Mouse (Mus musculus) lung, embryonic 14.5 days (tissue): Measurements from ENCODE around the gene Wipi2. TPM values are rescaled to one million over a fixed set of nuclear protein-coding genes. Genes with fewer than 3 reads are reported as not detected.

Experiments
- ATAC-seq: fragments of 200-750 bp; cut with Nextera tagmentation; 2 replicates; pipeline ENCODE4 v1.8.0; 2017; ENCODE audit warnings: mild to moderate bottlenecking, moderate TSS enrichment, moderate library complexity; ENCODE audit not compliant: insufficient read depth
- DNase-seq: peaks from one replicate; pipeline ENCODE4 v3.0.0-alpha.2; 2015
- H3K27ac ChIP-seq: fragments of 300-500 bp; sonication (generic); 2 replicates; pipeline ENCODE4 v1.5.1; 2014; ENCODE audit warnings: low read depth, mild to moderate bottlenecking, moderate library complexity
- H3K27me3 ChIP-seq: fragments of 300-500 bp; sonication (generic); 2 replicates; pipeline ENCODE4 v1.6.1; 2014; ENCODE audit warnings: low read length, control low read depth; ENCODE audit not compliant: insufficient read depth
- H3K36me3 ChIP-seq: fragments of 300-500 bp; sonication (generic); 2 replicates; pipeline ENCODE4 v1.6.1; 2014; ENCODE audit warnings: control low read depth; ENCODE audit not compliant: insufficient read depth
- H3K4me1 ChIP-seq: fragments of 300-500 bp; sonication (generic); 2 replicates; pipeline ENCODE4 v1.6.1; 2014; ENCODE audit warnings: antibody characterized with exemption, control low read depth; ENCODE audit not compliant: insufficient read depth
- H3K4me2 ChIP-seq: fragments of 300-500 bp; sonication (generic); 2 replicates; pipeline ENCODE4 v1.6.1; 2014; ENCODE audit warnings: mild to moderate bottlenecking
- H3K4me3 ChIP-seq: fragments of 300-500 bp; sonication (generic); 2 replicates; pipeline ENCODE4 v1.5.1; 2014; ENCODE audit warnings: low read depth, low read length
- H3K9ac ChIP-seq: fragments of 300-500 bp; sonication (generic); 2 replicates; pipeline ENCODE4 v1.6.1; 2014
- H3K9me3 ChIP-seq: fragments of 300-500 bp; sonication (generic); 2 replicates; pipeline ENCODE4 v1.6.1; 2016; ENCODE audit warnings: low read depth, low read length, control low read depth
- CTCF ChIP-seq: IDR thresholded peaks from 2 replicates; pipeline ENCODE4 v1.5.1; 2016; ENCODE audit warnings: antibody characterized with exemption, low read depth
- WGBS: fragments of 180-500 bp; shearing (Covaris S2); extraction: QIAGEN DNeasy Blood & Tissue Kit; methylation state at CpG from one replicate; pipeline ENCODE4 v1.1.7; 2014; 5-methylcytosine and 5-hydroxymethylcytosine counted together
- polyA plus RNA-seq: library from polyadenylated mRNA; unstranded; fragments of >200 nt; fragmentation: Nextera tagmentation; extraction: Ambion mirVana; gene quantifications from 2 replicates; pipeline ENCODE4 v1.2.1, GENCODE M21; 2014

The Wipi2 gene
- polyA plus RNA-seq, 1 experiment from 2014 or later = 53.0 TPM

GRCm38 (mm10) chr5:142629663-142630025 is 2.1 kb downstream of the Wipi2 start:
- no peak for TF ChIP-seq CTCF
- peak; percentile 82 for ATAC-seq
- no peak for DNase-seq
- no peaks in the 10 kb centered on the region for H3K9me3 ChIP-seq
- peak overlapping the region; percentile 91 for H3K4me2 ChIP-seq
- H3K27ac ChIP-seq = peak overlapping the region; percentile 70
- H3K27me3 ChIP-seq = no peaks in the 10 kb centered on the region
- peaks cover 8% of the 10 kb centered on the region for H3K36me3 ChIP-seq
- H3K4me1 ChIP-seq = peaks cover 8% of the 10 kb centered on the region; the same call in 1 of the 2 replicates
- peak overlapping the region; percentile 92 for H3K9ac ChIP-seq
- H3K4me3 ChIP-seq = peak overlapping the region; percentile 95
- WGBS = under 1% methylated on average over 38 of the region's 41 CpGs

DNA sequence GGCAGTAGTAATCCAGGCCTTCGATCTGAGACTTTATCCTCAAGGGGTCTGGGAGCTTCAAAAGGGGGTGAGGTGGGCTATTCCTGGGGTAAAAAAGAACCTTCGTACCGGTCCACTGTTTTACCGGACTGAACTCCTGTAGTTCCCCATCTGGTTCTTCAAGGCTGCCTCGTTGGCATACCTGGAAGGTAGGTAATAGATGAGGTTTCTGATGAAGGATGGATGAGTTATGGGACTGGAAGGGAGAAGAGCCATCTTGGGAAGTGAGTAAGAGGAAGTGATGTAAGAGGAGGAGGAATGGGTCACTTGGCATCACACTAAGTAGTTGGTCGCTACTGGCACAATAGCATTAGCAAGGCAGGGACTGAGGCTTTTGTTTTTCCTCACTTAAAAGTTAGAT is 2.7 kb downstream of the Wipi2 start:
- peak overlapping the region; percentile 91 for H3K4me2 ChIP-seq
- peak overlapping the region; percentile 95 for H3K4me3 ChIP-seq
- no peaks in the 10 kb centered on the region for H3K27me3 ChIP-seq
- peaks cover 8% of the 10 kb centered on the region for H3K36me3 ChIP-seq
- H3K9me3 ChIP-seq = no peaks in the 10 kb centered on the region
- DNase-seq = peak; percentile 9
- H3K27ac ChIP-seq = no peak overlapping the region
- H3K4me1 ChIP-seq = peaks cover 8% of the 10 kb centered on the region; the same call in 1 of the 2 replicates
- peak overlapping the region; percentile 92 for H3K9ac ChIP-seq
- no peak for TF ChIP-seq CTCF
- WGBS = 10% methylated on average over 6 of the region's 6 CpGs
- ATAC-seq = no peak

- no peaks in the 10 kb centered on the region for H3K4me1 ChIP-seq
- H3K4me3 ChIP-seq = no peak overlapping the region
- DNase-seq (no peak), ATAC-seq (no peak; the same call in 1 of the 2 replicates)
- peaks cover 50% of the 10 kb centered on the region for H3K36me3 ChIP-seq
- H3K4me2 ChIP-seq = no peak overlapping the region
- no peak overlapping the region for H3K27ac ChIP-seq
- H3K27me3 ChIP-seq = no peaks in the 10 kb centered on the region
- no peak for TF ChIP-seq CTCF
- no peak overlapping the region for H3K9ac ChIP-seq
- H3K9me3 ChIP-seq = no peaks in the 10 kb centered on the region
- WGBS = 88% methylated on average over 5 of the region's 5 CpGs
Measured at GRCm38 (mm10) chr5:142637823-142638222, 10.3 kb downstream of the Wipi2 start.

DNA sequence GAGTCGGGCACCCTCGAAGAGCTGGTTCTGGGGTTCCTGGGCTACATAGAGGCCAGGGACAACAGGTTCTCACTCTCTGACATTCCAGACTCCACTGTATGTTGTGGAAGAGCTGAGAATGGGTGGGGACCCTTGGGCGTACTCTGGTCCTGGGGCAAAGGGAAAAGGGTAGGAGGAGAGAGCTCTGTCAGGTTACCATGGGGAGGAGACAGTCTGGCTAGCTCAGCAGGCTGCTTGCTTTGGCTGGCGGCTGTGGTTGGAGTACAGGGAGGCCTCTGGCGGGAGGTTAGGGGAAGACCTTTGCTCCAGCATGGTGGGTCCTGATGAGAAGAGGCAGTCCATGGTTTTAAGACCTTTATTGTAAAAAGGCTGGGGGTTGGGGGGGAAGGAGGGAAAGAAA is 12.6 kb downstream of the Wipi2 start:
- TF ChIP-seq CTCF = no peak
- Histone ChIP-seq H3K9me3 (no peaks in the 10 kb centered on the region), H3K27me3 (no peaks in the 10 kb centered on the region), H3K27ac (no peak overlapping the region), H3K4me1 (no peaks in the 10 kb centered on the region), H3K9ac (no peak overlapping the region), H3K4me3 (no peak overlapping the region), H3K4me2 (no peak overlapping the region), H3K36me3 (peaks cover 47% of the 10 kb centered on the region)
- WGBS = 86% methylated on average over 5 of the region's 5 CpGs
- no peak for ATAC-seq
- DNase-seq = no peak

GRCm38 (mm10) chr5:142641331-142642051 is 14.0 kb downstream of the Wipi2 start:
- H3K4me2 ChIP-seq = no peak overlapping the region
- H3K9ac ChIP-seq = no peak overlapping the region
- no peaks in the 10 kb centered on the region for H3K9me3 ChIP-seq
- DNase-seq (no peak), ATAC-seq (no peak)
- H3K27me3 ChIP-seq = no peaks in the 10 kb centered on the region
- no peak for TF ChIP-seq CTCF
- H3K4me3 ChIP-seq = no peak overlapping the region
- no peak overlapping the region for H3K27ac ChIP-seq
- WGBS = 87% methylated on average over 6 of the region's 6 CpGs
- no peaks in the 10 kb centered on the region for H3K4me1 ChIP-seq
- H3K36me3 ChIP-seq = peaks cover 41% of the 10 kb centered on the region

DNA sequence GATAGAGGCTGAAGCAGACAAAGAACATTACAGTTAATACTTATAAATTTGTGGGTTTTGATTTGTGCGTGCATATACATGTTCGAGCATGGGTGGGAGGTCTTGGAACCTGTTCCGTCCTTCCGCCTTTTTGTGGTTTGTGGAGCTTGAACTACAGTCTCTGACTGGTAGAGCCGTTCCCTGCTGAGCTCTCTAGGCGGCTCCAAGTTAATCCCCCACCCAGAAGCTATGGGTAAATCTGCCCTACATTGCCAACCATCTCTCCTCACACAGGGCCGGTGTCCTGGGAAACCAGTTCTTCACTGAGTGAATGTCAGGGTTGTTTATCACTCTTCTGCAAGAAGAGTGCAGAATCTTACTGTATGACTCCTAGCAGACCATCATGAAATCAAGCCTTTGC is 20.7 kb downstream of the Wipi2 start:
- Histone ChIP-seq H3K4me3 (no peak overlapping the region), H3K27me3 (no peaks in the 10 kb centered on the region), H3K27ac (no peak overlapping the region), H3K9me3 (no peaks in the 10 kb centered on the region), H3K9ac (no peak overlapping the region), H3K4me2 (no peak overlapping the region), H3K36me3 (0 out of 2 replicates have a peak, but pooled peaks cover 6% of the 10 kb centered on the region), H3K4me1 (no peaks in the 10 kb centered on the region)
- WGBS = 85% methylated on average over 7 of the region's 7 CpGs
- no peak for ATAC-seq
- DNase-seq = no peak
- TF ChIP-seq CTCF = no peak

GRCm38 (mm10) chr5:142649460-142650050 is 22.1 kb downstream of the Wipi2 start:
- TF ChIP-seq CTCF = no peak
- 82% methylated on average over 4 of the region's 4 CpGs for WGBS

More at GRCm38 (mm10) chr5:142649460-142650050, 22.1 kb downstream of the Wipi2 start:
- 0 out of 2 replicates have a peak, but pooled peaks cover 6% of the 10 kb centered on the region for H3K36me3 ChIP-seq
- no peak overlapping the region for H3K4me3 ChIP-seq
- no peak overlapping the region for H3K4me2 ChIP-seq
- no peak for ATAC-seq
- no peaks in the 10 kb centered on the region for H3K27me3 ChIP-seq
- no peak overlapping the region; the same call in 1 of the 2 replicates for H3K9ac ChIP-seq
- no peak for DNase-seq
- no peaks in the 10 kb centered on the region for H3K4me1 ChIP-seq
- H3K27ac ChIP-seq = no peak overlapping the region
- no peaks in the 10 kb centered on the region for H3K9me3 ChIP-seq
